Mouse (Mus musculus) hematopoietic stem cell, adult 5-6 weeks (primary cell): Measurements from ENCODE around the gene Med17. TPM values are rescaled to one million over a fixed set of nuclear protein-coding genes. Genes with fewer than 3 reads are reported as not detected.

ENCODE experiments used
- ATAC-seq, 2 experiments: fragments of 125-278 bp in 1 of 2; replicated peaks in 1 of 2; 2 replicates each; pipeline ENCODE4 v1.8.0; 2016 to 2017; ENCODE audit warnings: inconsistent platforms in 2 of 2, mild to moderate bottlenecking in 2 of 2, moderate number of reproducible peaks in 2 of 2, low read depth in 1 of 2, moderate TSS enrichment in 1 of 2; ENCODE audit not compliant: low FRiP score in 2 of 2, poor library complexity in 2 of 2, severe bottlenecking in 2 of 2, insufficient read depth in 1 of 2, low TSS enrichment in 1 of 2
- total RNA-seq: library from RNA; stranded (forward); fragments of 172-1452, 232-1000 nt; gene quantifications from 2 replicates; pipeline ENCODE4 v1.2.3, GENCODE M21; 2017

Med17 gene
- total RNA-seq, 1 experiment from 2014 or later: 29.4 TPM

GRCm38 (mm10) chr9:15245319-15246075 is 34.2 kb downstream of the Med17 start:
- ATAC-seq: no peak

DNA sequence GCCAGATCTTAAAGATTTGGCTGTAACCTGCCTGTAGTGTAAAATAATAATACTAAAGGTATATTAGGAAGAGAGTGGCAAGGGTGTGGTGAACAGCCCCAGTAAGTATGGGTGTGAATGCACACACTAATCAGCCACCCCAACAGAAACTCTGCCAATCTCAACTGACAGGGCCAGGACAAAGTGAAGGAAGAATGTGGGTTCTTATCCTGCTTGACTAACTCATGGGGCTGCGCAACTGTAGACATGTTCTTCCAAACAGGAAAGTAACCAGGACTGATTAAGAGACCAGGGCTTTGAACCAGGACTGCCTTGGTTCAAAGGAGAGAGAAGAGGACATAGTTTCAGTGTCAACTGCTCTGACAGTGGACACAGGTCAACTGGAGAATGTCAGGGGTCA is 37.6 kb downstream of the Med17 start:
- ATAC-seq: no peak

GRCm38 (mm10) chr9:15241596-15241939 is 38.2 kb downstream of the Med17 start:
- ATAC-seq: peak; percentile 57 to 71

- ATAC-seq: no peak
Measured at GRCm38 (mm10) chr9:15240863-15241595, 38.7 kb downstream of the Med17 start.

- no peak for ATAC-seq
Measured at GRCm38 (mm10) chr9:15240006-15240405, 39.7 kb downstream of the Med17 start.

DNA sequence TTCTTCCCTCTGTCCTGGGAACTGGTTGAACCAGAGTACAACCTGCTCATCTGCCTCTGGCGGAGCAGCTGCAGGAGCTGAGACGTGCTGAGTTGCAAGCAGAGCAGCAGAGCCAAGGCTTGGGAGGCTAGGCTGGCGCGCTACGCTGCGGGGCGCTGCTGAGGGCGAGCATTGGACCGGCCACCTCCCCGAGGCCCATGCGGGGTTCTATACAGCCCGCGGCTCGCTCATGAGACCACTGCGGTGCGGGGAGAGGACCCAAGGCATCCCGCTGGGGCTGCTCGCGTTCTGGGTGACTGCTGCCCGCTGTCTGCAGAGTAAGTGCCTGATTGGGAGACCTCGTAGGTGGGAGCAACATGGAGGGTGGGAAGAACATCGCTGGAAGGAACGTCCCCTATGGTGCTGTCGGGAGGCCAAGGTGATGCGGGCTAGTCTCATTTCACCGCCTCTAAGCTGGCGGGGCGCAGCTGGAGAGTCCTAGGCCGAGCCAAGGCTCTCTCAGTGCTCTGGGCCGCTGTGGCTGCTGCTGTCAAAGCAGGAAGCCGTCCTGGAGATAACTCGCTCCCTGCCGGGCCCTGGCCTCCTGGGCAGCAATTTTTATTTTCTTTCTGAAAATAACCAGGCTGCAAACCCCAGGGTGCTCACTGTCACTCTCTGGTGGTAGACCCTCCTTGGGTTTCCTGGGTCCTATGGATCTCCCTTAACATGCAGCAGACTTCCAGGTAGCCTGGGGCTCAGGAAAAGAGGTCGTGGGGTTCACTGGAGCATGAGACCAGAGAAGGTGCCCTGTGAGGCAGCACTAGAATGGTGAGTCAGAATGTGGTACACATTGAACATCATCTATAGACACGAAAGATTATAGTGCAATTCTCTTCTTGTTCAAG is 40.4 kb downstream of the Med17 start, which contains the start of gene Vstm5:
Gene Vstm5 (plus strand): TSS at position 4 of the 884 bp plus-strand sequence.
- ATAC-seq: peak; percentile 70 to 74

DNA sequence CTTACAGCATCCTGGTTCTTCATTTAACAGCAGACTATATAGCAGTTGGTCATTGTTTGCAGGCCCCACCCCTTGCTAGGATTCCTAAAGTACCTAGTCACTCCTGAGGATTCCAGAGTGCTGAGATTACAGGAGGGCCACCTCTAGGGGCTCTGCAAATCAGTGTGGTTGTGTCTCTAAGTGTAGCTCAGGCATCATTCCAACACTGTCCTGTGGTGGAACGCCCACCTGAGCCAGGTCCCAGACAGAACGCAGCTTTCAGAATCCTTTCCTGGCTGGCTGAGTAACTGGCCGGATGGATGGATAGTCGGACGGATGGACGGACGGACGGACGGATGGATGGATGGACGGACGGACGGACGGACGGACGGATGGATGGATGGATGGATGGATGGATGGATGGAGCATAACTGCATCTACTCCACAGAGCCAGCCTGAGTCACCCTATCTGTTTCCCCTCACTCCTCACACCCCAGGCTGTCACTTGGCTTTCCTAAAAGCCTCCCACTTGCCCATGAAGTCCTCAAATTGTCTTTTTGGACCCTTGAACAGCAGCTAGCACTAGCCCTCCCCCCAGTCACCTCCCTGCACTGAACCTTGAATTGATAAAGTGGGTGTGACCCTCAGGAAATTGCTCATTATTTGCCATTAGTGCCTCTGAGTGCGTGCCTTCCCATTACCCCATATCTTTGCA is 41.3 kb downstream of the Med17 start:
- ATAC-seq: no peak

- ATAC-seq: no peak
Measured at GRCm38 (mm10) chr9:15237516-15238296, 42.0 kb downstream of the Med17 start.

GRCm38 (mm10) chr9:15235986-15236385 is 43.7 kb downstream of the Med17 start:
- ATAC-seq: no peak

DNA sequence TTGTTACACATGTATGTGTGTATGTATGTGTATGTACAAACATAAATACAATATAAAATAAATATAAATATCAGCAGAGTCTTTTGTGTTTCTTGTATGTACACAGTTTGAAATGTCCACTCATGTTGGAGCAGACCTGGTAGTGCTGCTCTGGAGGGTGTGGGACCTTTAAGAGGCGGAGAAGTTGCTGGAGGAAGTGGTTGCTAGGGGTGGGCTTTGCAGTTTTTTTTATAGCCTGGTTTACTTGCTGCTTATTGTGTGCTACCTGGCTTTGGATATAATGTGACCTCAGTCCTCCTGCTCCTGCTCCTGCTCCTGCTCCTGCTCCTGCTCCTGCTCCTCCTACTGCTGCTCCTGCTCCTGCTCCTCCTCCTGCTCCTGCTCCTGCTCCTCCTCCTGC is 46.1 kb downstream of the Med17 start:
- no peak for ATAC-seq

DNA sequence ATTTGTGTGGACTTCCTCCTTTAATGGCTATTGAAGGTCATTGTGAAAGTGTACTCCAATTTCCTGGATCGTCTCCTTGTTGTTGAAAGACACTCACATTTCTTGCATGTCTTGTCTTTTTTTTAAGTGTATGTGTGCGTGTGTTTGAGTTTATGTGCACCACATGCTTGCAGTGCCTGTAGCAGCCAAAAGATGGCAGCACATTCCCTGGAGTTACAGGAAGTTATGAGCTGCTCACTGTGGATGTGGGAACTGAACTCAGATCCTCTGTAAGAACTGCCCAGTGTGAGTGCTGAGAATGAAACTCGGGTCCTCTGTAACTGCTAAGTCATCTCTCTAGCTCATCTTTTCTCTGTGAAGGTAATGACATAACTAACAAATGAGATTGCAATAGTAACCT is 47.3 kb downstream of the Med17 start:
- no peak for ATAC-seq

DNA sequence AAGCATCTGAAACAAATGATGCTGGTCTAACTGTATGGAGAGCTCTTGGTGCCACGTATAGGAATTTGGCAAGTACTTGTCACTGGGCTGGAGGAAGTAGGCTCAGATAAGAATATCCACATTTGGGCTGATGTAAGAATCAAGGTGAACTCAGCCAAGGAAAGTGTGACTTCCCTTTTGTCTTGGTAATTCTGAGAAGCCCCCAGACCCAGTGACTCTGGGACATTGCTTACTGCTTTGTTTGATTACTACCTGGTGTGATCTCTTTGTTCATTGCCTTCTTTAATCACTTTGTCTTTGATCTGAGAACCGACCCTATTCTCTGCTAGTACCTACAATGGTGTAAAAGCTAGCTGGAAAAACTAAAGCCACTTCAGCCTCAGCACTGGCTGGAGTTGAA is 54.8 kb downstream of the Med17 start:
- ATAC-seq: no peak

- no peak for ATAC-seq
Measured at GRCm38 (mm10) chr9:15213695-15214094, 66.0 kb downstream of the Med17 start.

- no peak for ATAC-seq
Measured at GRCm38 (mm10) chr9:15211876-15212275, 67.9 kb downstream of the Med17 start.
